14 mouse cellular contexts compared by ENCODE assay signal in the genomic region with DNA sequence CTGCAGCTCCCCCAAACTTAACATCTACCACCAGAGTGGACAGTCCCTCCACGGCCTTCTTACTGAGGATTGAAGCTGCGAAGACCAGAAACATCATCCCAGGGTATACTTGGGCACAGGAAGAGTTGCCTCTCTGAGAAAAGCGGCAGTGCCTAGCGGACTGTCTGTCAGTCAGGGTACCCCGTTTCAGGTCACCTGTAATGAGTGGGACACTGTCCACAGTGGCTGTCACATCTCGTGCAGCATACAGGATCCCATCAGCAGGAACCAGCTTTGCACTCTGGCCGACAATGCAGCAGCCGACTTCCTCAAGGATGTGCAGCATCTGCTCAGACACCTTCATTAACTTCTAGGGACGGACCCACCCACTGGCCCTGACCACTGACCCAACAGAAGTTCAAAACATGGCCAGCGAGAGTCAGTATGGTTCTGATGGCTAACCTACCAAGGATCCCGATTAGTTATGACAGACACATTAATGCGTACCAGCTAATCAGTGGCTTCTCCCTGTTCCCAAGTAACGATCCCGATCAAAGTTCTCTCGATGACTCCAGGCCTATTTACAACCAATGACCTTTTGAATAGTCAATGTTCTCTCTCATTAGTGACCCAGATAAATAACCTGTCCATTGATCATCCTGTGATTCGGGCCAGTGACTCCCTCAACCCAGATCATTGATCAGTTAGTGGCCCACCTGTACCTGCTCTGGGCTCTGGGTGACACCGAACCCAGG. TPM values are rescaled to one million over a fixed set of nuclear protein-coding genes. Genes with fewer than 3 reads are reported as not detected.
DNase-seq lines count a peak whose midpoint lies in the region; ATAC-seq lines count a peak whose summit lies in the region.
"Had no signal": no experiment of that assay in that cellular context is flagged by ENCODE, and none has a peak within 500 bp of the region (broad histone marks: within the 10 kb centered on the region; RNA-seq: fewer than 3 reads in every experiment).

No protein-coding gene starts in this region.

- H3K9me3 ChIP-seq in hindbrain, embryonic 13.5 days = no peaks in the 10 kb centered on the region
- H3K9me3 ChIP-seq in hindbrain, embryonic 12.5 days (replicated peaks) = no peaks in the 10 kb centered on the region
- H3K9me3 ChIP-seq in neural tube, embryonic 13.5 days = no peaks in the 10 kb centered on the region
- H3K9me3 ChIP-seq in intestine, embryonic 15.5 days = no peaks in the 10 kb centered on the region
- H3K9me3 ChIP-seq in neural tube, embryonic 14.5 days (ENCODE audit: control insufficient read depth, low read length) = no peaks in the 10 kb centered on the region

- peaks cover 42% of the 10 kb centered on the region for H3K27me3 ChIP-seq in hindbrain, embryonic 13.5 days
- peaks cover 47% of the 10 kb centered on the region for H3K27me3 ChIP-seq in hindbrain, embryonic 12.5 days
- H3K27me3 ChIP-seq in neural tube, embryonic 13.5 days = peaks cover 50% of the 10 kb centered on the region
- H3K27me3 ChIP-seq in intestine, embryonic 15.5 days (replicated peaks) = peaks cover 35% of the 10 kb centered on the region
- peaks cover 26% of the 10 kb centered on the region for H3K27me3 ChIP-seq in neural tube, embryonic 14.5 days (ENCODE audit: control insufficient read depth, insufficient read depth, low read length)
- H3K27me3 ChIP-seq: CH12.LX had no signal

- no peak overlapping the region for H3K4me2 ChIP-seq in hindbrain, embryonic 13.5 days
- H3K4me2 ChIP-seq in hindbrain, embryonic 12.5 days (replicated peaks) = no peak overlapping the region
- H3K4me2 ChIP-seq in neural tube, embryonic 13.5 days = no peak overlapping the region
- H3K4me2 ChIP-seq in intestine, embryonic 15.5 days (replicated peaks) = peak overlapping the region; percentile 86; the same call in 1 of the 2 replicates
- H3K4me2 ChIP-seq in neural tube, embryonic 14.5 days (ENCODE audit: low read depth, low read length) = peak overlapping the region; percentile 74; the same call in 1 of the 2 replicates

- no peak for DNase-seq in neural tube, embryonic 10.5 days (ENCODE audit: extremely low spot score, low spot score)
- DNase-seq in lung, postnatal 36 days = no peak
- DNase-seq: adrenal gland, postnatal 10 days; cerebellum, adult 11-12 months; heart, adult 18-20 months; heart, postnatal 4 days had no signal

- ATAC-seq in hindbrain, embryonic 13.5 days (ENCODE audit: low FRiP score) = no peak
- ATAC-seq in hindbrain, embryonic 12.5 days (ENCODE audit: low FRiP score) = no peak
- ATAC-seq in neural tube, embryonic 13.5 days (ENCODE audit: low read depth) = no peak
- ATAC-seq in intestine, embryonic 15.5 days = no peak
- ATAC-seq in neural tube, embryonic 14.5 days (ENCODE audit: low read depth) = no peak
- ATAC-seq in megakaryocyte-erythroid progenitor cell, adult 5-6 weeks (replicated peaks; ENCODE audit: low FRiP score, low TSS enrichment, poor library complexity, severe bottlenecking) = no peak

- H3K27ac ChIP-seq in hindbrain, embryonic 13.5 days = no peak overlapping the region
- no peak overlapping the region for H3K27ac ChIP-seq in hindbrain, embryonic 12.5 days
- H3K27ac ChIP-seq in neural tube, embryonic 13.5 days (replicated peaks) = no peak overlapping the region
- H3K27ac ChIP-seq in intestine, embryonic 15.5 days = no peak overlapping the region
- no peak overlapping the region for H3K27ac ChIP-seq in neural tube, embryonic 14.5 days (ENCODE audit: low read depth, low read length)

- H3K4me3 ChIP-seq in hindbrain, embryonic 13.5 days = no peak overlapping the region
- H3K4me3 ChIP-seq in hindbrain, embryonic 12.5 days = no peak overlapping the region
- 0 out of 2 replicates have a peak overlapping the region, but pooled peaks have one; percentile 62 for H3K4me3 ChIP-seq in neural tube, embryonic 13.5 days
- H3K4me3 ChIP-seq in intestine, embryonic 15.5 days (replicated peaks) = no peak overlapping the region
- no peak overlapping the region for H3K4me3 ChIP-seq in neural tube, embryonic 14.5 days (ENCODE audit: low read depth, low read length)

- peak overlapping the region; percentile 87; the same call in 1 of the 2 replicates for H3K9ac ChIP-seq in hindbrain, embryonic 13.5 days
- no peak overlapping the region for H3K9ac ChIP-seq in hindbrain, embryonic 12.5 days
- no peak overlapping the region for H3K9ac ChIP-seq in neural tube, embryonic 13.5 days
- H3K9ac ChIP-seq in intestine, embryonic 15.5 days = peak overlapping the region; percentile 80; the same call in 1 of the 2 replicates
- H3K9ac ChIP-seq in neural tube, embryonic 14.5 days (replicated peaks; ENCODE audit: low read depth, low read length) = no peak overlapping the region

- WGBS in hindbrain, embryonic 13.5 days = 92% methylated on average over 17 of the region's 17 CpGs
- 91% methylated on average over 17 of the region's 17 CpGs for WGBS in hindbrain, embryonic 12.5 days
- WGBS in neural tube, embryonic 13.5 days = 92% methylated on average over 17 of the region's 17 CpGs
- WGBS in intestine, embryonic 15.5 days = 92% methylated on average over 17 of the region's 17 CpGs
- 92% methylated on average over 17 of the region's 17 CpGs for WGBS in neural tube, embryonic 14.5 days

- peaks cover 44% of the 10 kb centered on the region for H3K4me1 ChIP-seq in hindbrain, embryonic 13.5 days (replicated peaks)
- H3K4me1 ChIP-seq in hindbrain, embryonic 12.5 days = peaks cover 31% of the 10 kb centered on the region
- peaks cover 40% of the 10 kb centered on the region for H3K4me1 ChIP-seq in neural tube, embryonic 13.5 days (replicated peaks)
- H3K4me1 ChIP-seq in intestine, embryonic 15.5 days (replicated peaks) = peaks cover 37% of the 10 kb centered on the region
- H3K4me1 ChIP-seq in neural tube, embryonic 14.5 days (ENCODE audit: control insufficient read depth, insufficient read depth, low read length) = peaks cover 24% of the 10 kb centered on the region

- peaks cover 29% of the 10 kb centered on the region for H3K36me3 ChIP-seq in hindbrain, embryonic 13.5 days
- H3K36me3 ChIP-seq in hindbrain, embryonic 12.5 days = peaks cover 30% of the 10 kb centered on the region
- H3K36me3 ChIP-seq in neural tube, embryonic 13.5 days = peaks cover 28% of the 10 kb centered on the region
- H3K36me3 ChIP-seq in intestine, embryonic 15.5 days = peaks cover 24% of the 10 kb centered on the region
- peaks cover 22% of the 10 kb centered on the region for H3K36me3 ChIP-seq in neural tube, embryonic 14.5 days (ENCODE audit: control insufficient read depth, insufficient read depth, low read length)

RNA-seq across cellular contexts. Expression of a gene that starts 1.3 kb away (rescaled TPM):
- 10.9 and 11.3 TPM in 2 replicates for polyA plus RNA-seq in hindbrain, embryonic 13.5 days (2015; fragmentation: Nextera tagmentation; extraction: Ambion mirVana)
- 4.9 and 6.5 TPM in 2 replicates for polyA plus RNA-seq in hindbrain, embryonic 12.5 days (2016; fragmentation: Nextera tagmentation; extraction: Ambion mirVana)
- polyA plus RNA-seq in neural tube, embryonic 13.5 days (2015; fragmentation: Nextera tagmentation; extraction: Ambion mirVana) = 10.9 and 11.3 TPM in 2 replicates
- polyA plus RNA-seq in intestine, embryonic 15.5 days (2015; fragmentation: Nextera tagmentation; extraction: Ambion mirVana) = 10.4 and 12.8 TPM in 2 replicates
- polyA plus RNA-seq in neural tube, embryonic 14.5 days (2014; fragmentation: Nextera tagmentation; extraction: Ambion mirVana) = 20.0 and 24.3 TPM in 2 replicates
- 26.1 and 28.3 TPM in 2 replicates for total RNA-seq in megakaryocyte-erythroid progenitor cell, adult 5-6 weeks (2014; fragmentation: Nextera tagmentation)
- 12.2 and 17.0 TPM in 2 replicates for total RNA-seq in megakaryocyte-erythroid progenitor cell, adult 5-6 weeks (2017)

RNA-seq across cellular contexts. Expression of a gene that starts 1.9 kb away (rescaled TPM):
- 2.2 and 2.4 TPM in 2 replicates for polyA plus RNA-seq in hindbrain, embryonic 13.5 days (2015; fragmentation: Nextera tagmentation; extraction: Ambion mirVana)
- 1.4 and 1.6 TPM in 2 replicates for polyA plus RNA-seq in hindbrain, embryonic 12.5 days (2016; fragmentation: Nextera tagmentation; extraction: Ambion mirVana)
- polyA plus RNA-seq in neural tube, embryonic 13.5 days (2015; fragmentation: Nextera tagmentation; extraction: Ambion mirVana) = 2.0 and 2.2 TPM in 2 replicates
- 1.4 and 1.5 TPM in 2 replicates for polyA plus RNA-seq in intestine, embryonic 15.5 days (2015; fragmentation: Nextera tagmentation; extraction: Ambion mirVana)
- 3.5 and 3.7 TPM in 2 replicates for polyA plus RNA-seq in neural tube, embryonic 14.5 days (2014; fragmentation: Nextera tagmentation; extraction: Ambion mirVana)
- total RNA-seq in megakaryocyte-erythroid progenitor cell, adult 5-6 weeks (2014; fragmentation: Nextera tagmentation) = not detected in 2 replicates
- 0.65 TPM in 1 of 2 replicates, not detected in the other for total RNA-seq in megakaryocyte-erythroid progenitor cell, adult 5-6 weeks (2017)

RNA-seq across cellular contexts. Expression of a gene that starts 4.1 kb away (rescaled TPM):
- polyA plus RNA-seq in hindbrain, embryonic 13.5 days (2015; fragmentation: Nextera tagmentation; extraction: Ambion mirVana) = 2.4 and 3.4 TPM in 2 replicates
- polyA plus RNA-seq in hindbrain, embryonic 12.5 days (2016; fragmentation: Nextera tagmentation; extraction: Ambion mirVana) = 2.6 and 3.2 TPM in 2 replicates
- 0.27 and 1.9 TPM in 2 replicates for polyA plus RNA-seq in neural tube, embryonic 13.5 days (2015; fragmentation: Nextera tagmentation; extraction: Ambion mirVana)
- 0.37 and 0.67 TPM in 2 replicates for polyA plus RNA-seq in intestine, embryonic 15.5 days (2015; fragmentation: Nextera tagmentation; extraction: Ambion mirVana)
- 1.3 TPM in 2 replicates for polyA plus RNA-seq in neural tube, embryonic 14.5 days (2014; fragmentation: Nextera tagmentation; extraction: Ambion mirVana)
- 13.9 and 14.0 TPM in 2 replicates for total RNA-seq in megakaryocyte-erythroid progenitor cell, adult 5-6 weeks (2014; fragmentation: Nextera tagmentation)
- 4.7 TPM in 1 of 2 replicates, not detected in the other for total RNA-seq in megakaryocyte-erythroid progenitor cell, adult 5-6 weeks (2017)
- total RNA-seq: CH12.LX had no signal

RNA-seq across cellular contexts. Expression of a gene that starts 9.7 kb away (rescaled TPM):
- 0.05 TPM in 1 of 2 replicates, not detected in the other for polyA plus RNA-seq in hindbrain, embryonic 13.5 days (2015; fragmentation: Nextera tagmentation; extraction: Ambion mirVana)
- polyA plus RNA-seq in hindbrain, embryonic 12.5 days (2016; fragmentation: Nextera tagmentation; extraction: Ambion mirVana) = not detected in 2 replicates
- not detected in 2 replicates for polyA plus RNA-seq in neural tube, embryonic 13.5 days (2015; fragmentation: Nextera tagmentation; extraction: Ambion mirVana)
- not detected in 2 replicates for polyA plus RNA-seq in intestine, embryonic 15.5 days (2015; fragmentation: Nextera tagmentation; extraction: Ambion mirVana)
- polyA plus RNA-seq in neural tube, embryonic 14.5 days (2014; fragmentation: Nextera tagmentation; extraction: Ambion mirVana) = 0.07 TPM in 1 of 2 replicates, not detected in the other
- total RNA-seq in megakaryocyte-erythroid progenitor cell, adult 5-6 weeks (2014; fragmentation: Nextera tagmentation) = not detected in 2 replicates
- total RNA-seq in megakaryocyte-erythroid progenitor cell, adult 5-6 weeks (2017) = not detected in 2 replicates
- total RNA-seq: CH12.LX; heart, adult 18-20 months; heart, postnatal 4 days had no signal
- polyA plus RNA-seq: liver, embryonic 16.5 days had no signal

RNA-seq across cellular contexts. Expression of a gene that starts 19.4 kb away (rescaled TPM):
- polyA plus RNA-seq in hindbrain, embryonic 13.5 days (2015; fragmentation: Nextera tagmentation; extraction: Ambion mirVana) = 104 TPM in 2 replicates
- polyA plus RNA-seq in hindbrain, embryonic 12.5 days (2016; fragmentation: Nextera tagmentation; extraction: Ambion mirVana) = 140 and 151 TPM in 2 replicates
- 101 and 117 TPM in 2 replicates for polyA plus RNA-seq in neural tube, embryonic 13.5 days (2015; fragmentation: Nextera tagmentation; extraction: Ambion mirVana)
- polyA plus RNA-seq in intestine, embryonic 15.5 days (2015; fragmentation: Nextera tagmentation; extraction: Ambion mirVana) = 131 and 138 TPM in 2 replicates
- polyA plus RNA-seq in neural tube, embryonic 14.5 days (2014; fragmentation: Nextera tagmentation; extraction: Ambion mirVana) = 89.5 and 90.2 TPM in 2 replicates
- total RNA-seq in megakaryocyte-erythroid progenitor cell, adult 5-6 weeks (2014; fragmentation: Nextera tagmentation) = 144 and 155 TPM in 2 replicates
- 88.3 and 91.2 TPM in 2 replicates for total RNA-seq in megakaryocyte-erythroid progenitor cell, adult 5-6 weeks (2017)

Comparison
In these comparisons a context has a peak if more than half of its experiments do, and no peak if none do; other contexts are left out.
1. H3K4me2 ChIP-seq: peak in intestine, embryonic 15.5 days (single experiment) and neural tube, embryonic 14.5 days (single experiment); none in hindbrain, embryonic 13.5 days (single experiment), hindbrain, embryonic 12.5 days (single experiment) and neural tube, embryonic 13.5 days (single experiment).
2. H3K9ac ChIP-seq: peak in hindbrain, embryonic 13.5 days (single experiment) and intestine, embryonic 15.5 days (single experiment); none in hindbrain, embryonic 12.5 days (single experiment), neural tube, embryonic 13.5 days (single experiment) and neural tube, embryonic 14.5 days (single experiment).